Mouse (Mus musculus): ENCODE results near the gene Znrf3. TPM values are rescaled to one million over a fixed set of nuclear protein-coding genes. Genes with fewer than 3 reads are reported as not detected.

The Znrf3 gene
- total RNA-seq, 2 experiments from 2014 or later: 4.6 to 12.2 TPM

DNA sequence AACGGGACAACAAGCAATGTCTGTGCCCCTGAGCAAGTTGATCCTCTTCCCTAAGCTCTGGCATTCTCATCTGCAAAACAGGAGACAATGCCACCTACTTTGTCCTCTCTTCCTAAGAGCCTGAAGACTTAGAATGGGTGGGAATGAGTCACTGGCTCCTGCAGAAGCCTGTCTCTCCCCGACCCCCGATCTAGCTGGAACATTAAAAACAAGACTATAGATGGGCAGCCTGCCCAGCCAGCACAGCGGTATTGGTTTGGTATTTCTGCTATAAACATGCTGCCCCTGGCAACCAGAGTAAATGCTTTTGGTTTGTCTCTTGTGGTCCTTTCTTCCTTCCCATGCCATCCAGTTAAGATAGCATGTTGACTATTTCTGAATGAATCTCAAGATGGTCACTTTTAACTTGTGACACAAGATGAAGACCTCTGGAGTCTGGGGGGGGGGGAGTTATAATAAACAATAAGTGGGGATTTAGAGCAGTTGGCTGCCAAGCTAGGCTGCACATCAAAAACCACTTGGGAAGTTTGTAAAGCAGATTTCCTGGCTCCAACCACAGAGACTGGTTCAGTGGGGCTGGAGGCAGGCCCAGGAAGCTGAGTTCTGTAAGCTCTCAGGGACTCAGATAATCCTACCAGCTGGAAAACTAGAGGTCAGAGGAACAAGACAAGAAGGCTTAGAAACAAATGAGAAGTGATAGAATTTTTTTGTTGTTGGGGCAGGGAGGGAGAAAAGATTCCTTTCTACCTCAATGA lies 154.6 kb downstream of the Znrf3 start:
- no peak for ATAC-seq (replicated peaks; ENCODE audit: low FRiP score, low TSS enrichment, poor library complexity, severe bottlenecking)

DNA sequence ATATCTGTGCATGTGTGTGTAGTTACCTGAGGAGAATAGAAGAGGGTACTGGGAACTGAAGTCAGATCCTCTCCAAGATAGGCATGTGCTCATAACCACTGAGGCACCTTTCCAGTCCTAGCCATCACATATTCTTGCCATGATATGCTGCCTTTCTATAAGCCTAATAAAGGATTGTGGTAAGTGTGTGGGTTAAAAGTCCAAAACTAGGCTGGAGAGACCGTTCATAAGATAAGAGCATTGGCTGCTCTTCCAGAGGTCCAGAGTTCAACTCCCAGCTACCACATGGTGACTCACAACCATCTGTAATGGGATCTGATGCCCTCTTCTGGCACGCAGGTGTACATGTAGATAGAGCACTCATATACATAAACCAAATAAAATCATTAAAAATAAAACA lies 160.7 kb downstream of the Znrf3 start:
- no peak for ATAC-seq (replicated peaks; ENCODE audit: low FRiP score, low TSS enrichment, poor library complexity, severe bottlenecking)

DNA sequence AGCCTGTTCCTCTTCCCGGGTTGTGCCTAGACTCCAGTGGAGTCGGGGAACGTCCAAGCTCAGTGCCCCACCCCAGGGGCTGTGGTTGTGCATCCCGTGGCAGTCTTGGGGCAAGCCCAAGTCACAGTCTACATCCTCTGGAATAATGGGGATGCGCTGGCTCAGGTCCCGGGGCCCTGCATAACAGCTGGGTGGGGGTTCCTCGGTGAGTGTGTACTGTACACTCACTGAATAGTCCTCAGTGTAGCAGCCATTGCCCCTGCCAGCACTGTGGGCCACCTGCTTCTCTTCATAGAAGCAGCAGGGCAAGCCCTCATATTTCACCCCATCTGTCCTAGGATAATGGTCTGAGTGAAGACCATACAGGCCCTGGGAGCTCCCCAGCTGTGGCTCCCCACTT lies 163.7 kb downstream of the Znrf3 start:
- no peak for ATAC-seq (replicated peaks; ENCODE audit: low FRiP score, low TSS enrichment, poor library complexity, severe bottlenecking)

GRCm38 (mm10) chr11:5278463-5278862 lies 166.2 kb downstream of the Znrf3 start:
- no peak for ATAC-seq (replicated peaks; ENCODE audit: low FRiP score, low TSS enrichment, poor library complexity, severe bottlenecking)

GRCm38 (mm10) chr11:5277307-5277971 lies 167.2 kb downstream of the Znrf3 start:
- no peak for ATAC-seq (replicated peaks; ENCODE audit: low FRiP score, low TSS enrichment, poor library complexity, severe bottlenecking)

DNA sequence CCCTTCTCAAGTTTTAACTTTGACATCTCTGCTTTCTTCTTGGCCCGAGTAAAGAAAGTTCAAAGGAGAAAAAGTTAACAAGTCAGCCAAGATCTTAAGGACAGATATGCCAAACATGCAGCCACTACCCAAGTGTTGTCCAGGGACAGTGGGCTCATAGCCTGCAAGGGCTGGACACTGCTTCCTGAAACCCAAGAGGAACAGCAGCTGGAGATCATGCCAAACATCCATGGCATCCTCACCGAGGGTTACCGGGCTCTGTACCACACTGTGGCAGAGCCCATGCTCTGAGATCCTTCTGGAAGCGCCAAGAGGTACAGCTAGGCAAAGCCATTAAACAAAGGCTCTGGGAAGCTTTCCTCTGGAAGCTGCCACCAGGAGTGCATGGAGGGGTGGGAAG lies 169.4 kb downstream of the Znrf3 start:
- ATAC-seq (replicated peaks; ENCODE audit: low FRiP score, low TSS enrichment, poor library complexity, severe bottlenecking): no peak

DNA sequence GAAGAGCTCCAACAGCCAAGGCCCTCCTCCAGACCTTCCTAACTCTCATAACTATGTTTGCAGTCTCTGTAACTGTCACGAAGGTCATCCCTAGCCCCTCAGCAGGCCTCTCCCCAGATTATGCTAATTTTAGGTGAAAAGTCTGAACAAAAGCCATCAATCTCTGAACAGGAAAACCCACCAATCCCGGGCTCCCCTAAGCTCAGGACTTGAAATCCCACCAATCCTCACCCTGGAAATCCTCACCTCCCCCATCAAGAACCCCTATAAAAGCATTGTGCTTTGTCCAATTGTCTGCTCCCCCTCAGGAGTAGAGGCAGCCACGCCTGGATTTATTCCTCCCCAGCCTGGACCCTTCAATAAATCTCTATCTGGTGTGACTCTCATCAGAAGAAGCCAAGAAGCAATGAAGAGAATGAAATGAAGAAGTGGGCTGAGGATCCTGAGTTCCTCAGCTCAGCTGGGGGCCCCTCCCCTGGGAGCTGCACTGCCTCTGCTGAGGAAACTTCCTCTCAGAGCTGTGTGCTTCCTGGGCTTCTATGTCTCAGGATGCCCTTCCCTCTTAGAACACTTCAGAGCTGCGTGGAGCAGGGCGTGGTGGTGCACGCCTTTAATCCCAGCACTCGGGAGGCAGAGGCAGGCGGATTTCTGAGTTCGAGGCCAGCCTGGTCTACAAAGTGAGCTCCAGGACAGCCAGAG lies 172.0 kb downstream of the Znrf3 start:
- ATAC-seq (replicated peaks; ENCODE audit: low FRiP score, low TSS enrichment, poor library complexity, severe bottlenecking): no peak

DNA sequence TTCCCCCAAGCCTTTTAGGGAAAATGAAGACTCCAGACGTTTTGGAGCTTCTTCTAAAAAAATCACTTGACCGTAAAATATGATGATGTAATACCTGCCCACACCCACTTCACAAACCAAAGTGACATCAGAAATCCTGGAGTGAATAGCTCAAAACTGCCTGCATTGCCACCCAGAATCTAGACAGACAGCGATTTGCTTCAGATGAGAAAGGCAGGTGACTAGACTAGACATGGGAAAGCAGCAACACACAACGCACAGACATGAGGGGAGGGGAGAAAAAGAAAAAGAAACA lies 172.6 kb downstream of the Znrf3 start:
- ATAC-seq (replicated peaks; ENCODE audit: low FRiP score, low TSS enrichment, poor library complexity, severe bottlenecking): no peak

DNA sequence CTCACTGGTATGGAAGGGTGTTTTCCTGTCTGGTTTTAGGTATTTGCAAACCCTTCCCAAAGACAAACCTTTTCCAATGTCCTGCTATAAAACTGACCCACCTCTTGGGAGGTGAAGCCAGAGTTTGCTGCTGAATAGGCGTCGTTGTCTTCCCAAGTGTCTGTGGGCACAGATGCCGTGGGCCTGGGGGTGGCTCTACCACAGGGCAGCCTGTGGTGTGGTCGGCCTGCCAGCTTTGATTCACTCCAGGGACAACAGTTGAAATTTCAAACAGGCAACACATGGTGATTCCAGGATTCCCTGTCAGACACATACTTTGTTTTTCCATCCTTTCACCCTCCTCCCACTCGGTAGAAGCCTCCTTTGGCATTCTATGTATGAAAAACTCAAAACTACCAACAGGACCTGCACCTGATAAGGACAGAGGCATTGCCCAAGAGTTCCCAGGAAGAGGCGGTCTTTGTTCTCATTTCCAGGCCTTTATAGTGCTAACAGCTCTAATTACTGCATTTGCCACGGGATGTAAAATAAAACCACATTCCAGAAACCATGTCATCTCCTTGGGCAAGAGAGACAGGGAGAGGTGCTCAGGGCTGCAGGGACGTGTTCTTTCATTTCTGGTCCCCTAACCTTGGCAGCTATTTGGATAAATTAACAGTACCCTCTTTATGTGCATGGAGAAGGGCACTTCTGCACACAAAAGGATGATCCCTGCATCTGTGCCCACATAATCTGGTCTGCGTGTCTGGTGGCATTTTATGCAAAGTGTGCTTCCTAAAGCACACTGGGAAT lies 173.2 kb downstream of the Znrf3 start:
- ATAC-seq (replicated peaks; ENCODE audit: low FRiP score, low TSS enrichment, poor library complexity, severe bottlenecking): no peak

DNA sequence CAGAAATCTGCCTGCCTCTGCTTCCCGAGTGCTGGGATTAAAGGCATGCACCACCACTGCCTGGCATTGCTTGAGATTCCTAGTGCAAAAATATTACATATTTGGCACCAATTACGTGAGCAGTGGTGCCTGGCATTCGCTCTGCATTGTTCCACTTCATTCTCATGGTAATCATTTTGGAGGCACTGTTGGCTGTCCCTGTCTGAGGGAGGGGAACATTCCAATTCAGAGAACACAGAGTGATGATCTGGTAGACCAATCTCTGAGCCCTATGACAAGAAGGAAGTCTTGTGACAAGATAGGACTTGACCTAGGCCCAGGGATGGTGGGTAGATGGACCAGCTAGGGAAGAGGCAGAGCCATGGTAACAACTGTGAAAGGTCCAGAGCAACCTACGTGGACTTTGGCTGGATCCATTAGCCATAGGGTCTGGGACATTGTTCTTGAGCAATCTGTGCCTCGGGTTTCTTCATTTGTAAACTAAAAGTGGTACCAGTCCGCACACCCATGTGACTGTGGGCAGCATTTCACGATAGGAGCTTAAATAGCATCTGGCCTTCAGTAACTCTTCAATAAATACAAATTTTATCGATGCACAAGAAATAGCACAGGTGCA lies 174.7 kb downstream of the Znrf3 start:
- no peak for ATAC-seq (replicated peaks; ENCODE audit: low FRiP score, low TSS enrichment, poor library complexity, severe bottlenecking)

DNA sequence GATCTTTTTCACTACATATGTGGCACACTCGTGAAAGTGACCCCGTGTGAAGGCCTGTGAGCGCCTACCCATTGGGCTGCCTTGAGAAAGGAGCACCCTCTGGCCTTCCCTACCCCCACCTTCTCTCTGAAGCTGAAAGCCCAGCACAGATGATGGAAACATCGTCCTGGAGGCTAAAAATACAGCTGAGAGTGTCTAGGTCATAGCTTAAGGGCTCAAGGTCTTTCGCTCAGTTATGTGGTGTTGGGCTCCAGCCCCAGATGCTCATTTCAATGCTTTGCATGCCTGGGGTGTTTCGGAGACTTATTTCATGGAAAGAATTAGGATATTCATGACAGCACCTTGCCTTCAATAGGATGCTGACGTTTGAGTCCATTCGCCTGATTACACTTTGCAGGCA lies 178.9 kb downstream of the Znrf3 start:
- ATAC-seq (replicated peaks; ENCODE audit: low FRiP score, low TSS enrichment, poor library complexity, severe bottlenecking): no peak

DNA sequence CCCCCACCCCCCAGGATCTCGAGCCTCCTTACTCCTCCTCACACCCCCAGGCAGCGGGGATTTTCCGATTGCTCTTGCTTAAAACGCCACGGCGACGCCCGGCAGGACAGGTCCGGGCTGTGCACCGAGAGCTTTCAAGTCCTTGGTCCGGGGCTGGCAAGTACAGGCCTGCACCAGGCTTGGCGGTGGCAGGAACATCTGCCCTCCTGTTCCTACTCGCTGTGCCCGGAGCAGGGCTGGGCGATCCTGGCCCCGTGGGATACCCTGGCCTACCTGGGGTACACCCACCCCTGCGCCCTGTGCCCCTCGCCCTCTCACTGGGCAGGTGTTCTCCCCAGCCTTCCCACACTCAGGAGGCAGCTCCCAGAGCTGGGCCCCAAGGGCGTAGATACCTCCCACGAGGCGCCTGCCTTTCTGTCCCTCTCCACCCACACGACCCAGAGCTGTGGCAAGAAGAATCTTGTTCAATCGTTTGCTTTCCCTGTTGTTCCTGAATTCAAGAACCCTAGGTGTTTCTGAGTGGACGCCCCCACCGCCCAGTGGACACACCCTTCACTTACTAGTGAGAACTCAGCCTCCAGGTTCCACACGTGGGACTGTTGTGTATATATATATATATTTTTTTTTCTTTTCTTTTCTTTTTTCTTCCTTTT lies 181.4 kb downstream of the Znrf3 start:
- ATAC-seq (replicated peaks; ENCODE audit: low FRiP score, low TSS enrichment, poor library complexity, severe bottlenecking): no peak

DNA sequence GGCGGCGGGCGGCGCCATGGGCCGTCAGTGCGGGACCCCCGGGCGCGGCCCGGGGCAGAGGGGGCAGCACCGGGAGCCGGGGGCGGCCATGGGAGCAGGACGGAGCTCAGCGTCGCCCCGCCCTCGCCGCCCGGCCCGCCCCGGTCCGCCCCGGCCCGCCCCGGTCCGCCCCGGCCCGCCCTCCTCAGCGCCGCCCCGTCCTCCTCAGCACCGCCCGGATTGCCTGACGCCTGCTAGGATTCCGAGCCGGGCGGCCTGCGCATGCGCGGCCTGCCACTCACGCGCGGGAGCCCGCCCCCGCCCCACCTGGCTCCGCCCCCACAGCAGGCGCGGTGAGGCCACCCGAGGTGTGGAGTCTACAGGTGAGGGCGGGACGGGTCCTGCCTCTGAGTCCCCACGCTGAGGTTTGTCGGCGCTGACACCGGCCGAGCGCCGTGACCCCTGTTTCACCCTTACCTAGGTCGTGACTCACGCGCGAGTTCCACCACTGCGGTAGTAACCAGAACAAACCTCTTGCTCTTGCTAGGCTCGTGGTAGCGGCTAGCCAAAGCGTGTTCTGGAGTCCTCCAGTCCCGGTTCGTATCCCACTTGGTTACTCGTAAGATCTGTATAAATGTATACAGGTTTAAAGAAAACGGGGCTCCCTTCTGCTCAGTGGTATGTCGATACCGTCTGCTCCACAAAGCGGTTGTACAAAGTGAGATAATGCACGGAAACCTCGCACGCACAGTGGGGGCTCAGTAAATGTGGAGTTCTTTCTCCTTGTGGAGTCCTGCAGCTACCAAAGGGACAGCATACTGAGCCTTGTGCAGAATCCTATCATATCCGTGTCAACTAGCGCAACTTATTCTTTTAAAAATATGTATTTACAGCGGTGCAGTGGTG lies 182.9 kb downstream of the Znrf3 start, which contains the start of gene Kremen1:
Gene Kremen1 (minus strand): TSS at position 51 of the 885 bp plus-strand sequence.
- peak; percentile 80 for ATAC-seq (replicated peaks; ENCODE audit: low FRiP score, low TSS enrichment, poor library complexity, severe bottlenecking)

DNA sequence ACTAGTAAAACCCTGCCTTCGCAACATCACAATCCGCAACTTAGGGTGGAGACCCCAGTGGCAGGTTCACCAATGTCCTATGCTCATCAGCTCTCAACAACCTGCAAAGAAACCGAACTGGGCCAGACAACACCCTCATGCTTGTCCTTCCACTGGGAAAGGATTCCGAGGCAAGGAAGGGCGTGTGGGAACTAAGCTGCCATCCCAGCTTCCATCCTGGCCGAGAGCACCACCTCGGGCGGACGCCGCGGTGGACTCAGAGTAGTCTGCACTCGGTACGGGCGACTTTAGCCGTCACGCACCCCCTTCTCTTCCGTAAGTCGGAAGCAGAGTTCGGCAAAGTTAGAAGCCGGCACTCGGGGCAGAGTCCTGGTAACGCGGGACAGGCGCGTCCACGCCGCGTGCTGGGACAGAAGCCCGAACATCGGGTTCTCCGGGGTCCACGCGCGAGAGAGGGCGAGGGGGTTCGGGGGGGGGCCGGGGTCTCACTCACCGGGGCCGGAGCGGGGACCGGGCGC lies 183.6 kb downstream of the Znrf3 start:
- 0 out of 2 replicates have a peak, but pooled peaks have one; percentile 18 for ATAC-seq (replicated peaks; ENCODE audit: low FRiP score, low TSS enrichment, poor library complexity, severe bottlenecking)

DNA sequence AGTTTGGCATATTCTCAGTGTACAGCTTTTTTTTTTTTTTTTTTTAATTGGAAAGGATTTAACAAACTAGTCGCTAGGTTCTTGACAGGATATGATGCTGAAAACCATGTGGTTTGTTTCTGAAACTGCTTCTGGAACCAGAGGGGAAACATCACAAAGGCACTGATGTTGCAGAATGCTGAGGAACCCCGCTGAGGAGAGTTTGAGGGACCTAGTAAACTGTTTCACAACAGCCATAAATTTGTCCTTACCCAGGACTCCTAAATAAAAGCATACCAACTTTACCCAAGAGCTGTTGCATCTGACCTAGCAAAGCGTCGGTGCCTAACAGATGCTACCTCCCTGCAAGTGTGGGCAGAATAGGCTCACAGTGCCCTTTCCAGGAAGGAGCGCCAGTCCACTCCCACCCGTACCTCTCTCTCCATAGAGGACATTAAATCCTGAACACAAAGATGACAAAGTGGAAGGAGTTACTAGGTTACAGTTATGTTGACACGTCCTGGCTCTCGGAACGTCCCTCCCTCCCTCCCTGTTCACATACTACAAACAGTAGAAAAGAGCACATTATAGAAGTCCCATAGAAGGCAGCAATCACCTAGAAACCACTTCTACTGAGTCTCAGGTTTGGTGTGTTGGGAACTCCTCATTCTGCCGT lies 184.6 kb downstream of the Znrf3 start:
- ATAC-seq (replicated peaks; ENCODE audit: low FRiP score, low TSS enrichment, poor library complexity, severe bottlenecking): no peak

- no peak for ATAC-seq (replicated peaks; ENCODE audit: low FRiP score, low TSS enrichment, poor library complexity, severe bottlenecking)
These were observed 186.6 kb downstream of the Znrf3 start for GRCm38 (mm10) chr11:5258036-5258435.

GRCm38 (mm10) chr11:5257151-5257862 lies 187.3 kb downstream of the Znrf3 start:
- no peak for ATAC-seq (replicated peaks; ENCODE audit: low FRiP score, low TSS enrichment, poor library complexity, severe bottlenecking)
